Mouse (Mus musculus) kidney, adult 18-20 months (tissue): ENCODE data around the gene D930048N14Rik.
A peak's percentile ranks its signal among the peaks of the same experiment; 100 is the strongest.
"Not testable (repeated sequence)": the region's sequence is repeated elsewhere in the genome, so short reads cannot be mapped to it uniquely, and the experiment has no call there.

Source experiments
- DNase-seq: peaks from one replicate; pipeline ENCODE4 v3.0.0; 2021

Gene D930048N14Rik

GRCm38 (mm10) chr11:51654891-51655290, 4.1 kb downstream of the D930048N14Rik start:
- no peak for DNase-seq

- DNase-seq, result peak; percentile 81
Measured at GRCm38 (mm10) chr11:51656798-51657521, 6.2 kb downstream of the D930048N14Rik start.

- no peak for DNase-seq
Measured at GRCm38 (mm10) chr11:51658291-51658690, 7.5 kb downstream of the D930048N14Rik start.

- DNase-seq, result peak; percentile 85
Measured at GRCm38 (mm10) chr11:51658705-51659104, 8.0 kb downstream of the D930048N14Rik start.

GRCm38 (mm10) chr11:51661867-51662365, 11.2 kb downstream of the D930048N14Rik start:
- no peak for DNase-seq

- DNase-seq, result no peak
Measured at GRCm38 (mm10) chr11:51662632-51663031, 11.9 kb downstream of the D930048N14Rik start.

- not testable (repeated sequence) for DNase-seq
Measured at GRCm38 (mm10) chr11:51664747-51665146, 14.0 kb downstream of the D930048N14Rik start.

- DNase-seq, result no peak
Measured at GRCm38 (mm10) chr11:51670846-51671245, 20.1 kb downstream of the D930048N14Rik start.

- no peak for DNase-seq
Measured at GRCm38 (mm10) chr11:51671376-51671775, 20.6 kb downstream of the D930048N14Rik start.

GRCm38 (mm10) chr11:51673291-51673690, 22.5 kb downstream of the D930048N14Rik start:
- peak; percentile 37 for DNase-seq

GRCm38 (mm10) chr11:51675386-51675785, 24.6 kb downstream of the D930048N14Rik start:
- DNase-seq, result no peak

- DNase-seq, result no peak
Measured at GRCm38 (mm10) chr11:51677737-51678418, 27.1 kb downstream of the D930048N14Rik start.

GRCm38 (mm10) chr11:51679466-51679865, 28.7 kb downstream of the D930048N14Rik start:
- no peak for DNase-seq

- DNase-seq, result peak; percentile 89
Measured at GRCm38 (mm10) chr11:51681324-51681975, 30.7 kb downstream of the D930048N14Rik start.

GRCm38 (mm10) chr11:51681976-51682374, 31.2 kb downstream of the D930048N14Rik start:
- DNase-seq, result no peak

GRCm38 (mm10) chr11:51688330-51689328, 37.9 kb downstream of the D930048N14Rik start, which contains the start of gene 0610009B22Rik:
Gene 0610009B22Rik (minus strand): TSS chr11:51688874.
- peak; percentile 100 for DNase-seq

- no peak for DNase-seq
Measured at GRCm38 (mm10) chr11:51689343-51689742, 38.6 kb downstream of the D930048N14Rik start.

GRCm38 (mm10) chr11:51690597-51690996, 39.8 kb downstream of the D930048N14Rik start:
- DNase-seq, result not testable (repeated sequence)

GRCm38 (mm10) chr11:51694984-51695383, 44.2 kb downstream of the D930048N14Rik start:
- DNase-seq, result no peak

- DNase-seq, result no peak
Measured at GRCm38 (mm10) chr11:51702831-51703230, 52.1 kb downstream of the D930048N14Rik start.

GRCm38 (mm10) chr11:51703379-51703998, 52.7 kb downstream of the D930048N14Rik start:
- DNase-seq, result peak; percentile 43

- no peak for DNase-seq
Measured at GRCm38 (mm10) chr11:51706451-51706850, 55.7 kb downstream of the D930048N14Rik start.
